Mouse (Mus musculus) neural tube, embryonic 13.5 days (tissue): ENCODE data around the gene Zfp1. TPM values are rescaled to one million over a fixed set of nuclear protein-coding genes. Genes with fewer than 3 reads are reported as not detected.

Experiments
- ATAC-seq: fragments of 200-750 bp; cut with Nextera tagmentation; 2 replicates; pipeline ENCODE4 v1.8.0; 2017; ENCODE audit warnings: low read depth, mild to moderate bottlenecking, moderate TSS enrichment, moderate library complexity
- H3K27ac ChIP-seq: fragments of 300-500 bp; sonication (generic); replicated peaks from 2 replicates; pipeline ENCODE4 v1.5.1; 2015; ENCODE audit warnings: moderate library complexity, mild to moderate bottlenecking, inconsistent platforms
- H3K27me3 ChIP-seq: fragments of 300-500 bp; sonication (generic); 2 replicates; pipeline ENCODE4 v1.6.1; 2015; ENCODE audit warnings: mild to moderate bottlenecking, inconsistent platforms
- H3K36me3 ChIP-seq: fragments of 300-500 bp; sonication (generic); 2 replicates; pipeline ENCODE4 v1.6.1; 2015; ENCODE audit warnings: mild to moderate bottlenecking, inconsistent platforms
- H3K4me1 ChIP-seq: fragments of 300-500 bp; sonication (generic); replicated peaks from 2 replicates; pipeline ENCODE4 v1.6.1; 2015; ENCODE audit warnings: inconsistent platforms
- H3K4me2 ChIP-seq: fragments of 300-500 bp; sonication (generic); 2 replicates; pipeline ENCODE4 v1.6.1; 2015; ENCODE audit warnings: inconsistent platforms, mild to moderate bottlenecking, moderate library complexity
- H3K4me3 ChIP-seq: fragments of 300-500 bp; sonication (generic); 2 replicates; pipeline ENCODE4 v1.5.1; 2015; ENCODE audit warnings: mild to moderate bottlenecking, inconsistent platforms
- H3K9ac ChIP-seq: fragments of 300-500 bp; sonication (generic); 2 replicates; pipeline ENCODE4 v1.6.1; 2015; ENCODE audit warnings: moderate library complexity, mild to moderate bottlenecking, inconsistent platforms
- H3K9me3 ChIP-seq: fragments of 300-500 bp; sonication (generic); 2 replicates; pipeline ENCODE4 v1.6.1; 2016; ENCODE audit warnings: inconsistent platforms
- WGBS: fragments of 180-500 bp; shearing (Covaris S2); methylation state at CpG from one replicate; pipeline ENCODE4 v1.1.7; 2015; 5-methylcytosine and 5-hydroxymethylcytosine counted together
- polyA plus RNA-seq: library from polyadenylated mRNA; unstranded; fragments of >200 nt; fragmentation: Nextera tagmentation; extraction: Ambion mirVana; gene quantifications from 2 replicates; pipeline ENCODE4 v1.2.1, GENCODE M21; 2015

Gene Zfp1
- polyA plus RNA-seq, 1 experiment from 2014 or later: 22.0 TPM

DNA sequence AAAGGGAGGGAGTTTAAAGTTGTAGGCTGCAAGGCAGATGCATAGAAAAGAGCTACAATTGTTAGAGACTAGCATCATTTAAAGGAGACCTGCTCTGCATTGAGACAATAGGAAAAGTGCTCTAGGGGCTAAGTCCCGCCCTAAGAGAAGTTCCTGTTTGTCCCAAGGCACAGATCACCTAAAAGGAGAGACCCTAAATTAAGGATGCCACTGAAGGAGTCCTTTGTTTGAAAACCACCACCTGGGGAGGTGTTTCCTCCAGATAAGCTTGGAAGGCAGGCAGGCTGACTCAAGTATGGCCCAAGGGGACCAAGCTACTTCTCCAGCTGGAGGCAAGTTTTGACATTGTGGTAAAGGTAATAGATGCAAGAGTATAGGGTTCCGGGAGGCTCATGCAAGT lies 5.6 kb downstream of the Zfp1 start:
- H3K4me1 ChIP-seq: peaks cover 24% of the 10 kb centered on the region; the same call in 1 of the 2 replicates
- no peak overlapping the region for H3K4me2 ChIP-seq
- 57% methylated on average over 2 of the region's 2 CpGs for WGBS
- H3K27ac ChIP-seq: no peak overlapping the region
- no peak overlapping the region for H3K4me3 ChIP-seq
- H3K27me3 ChIP-seq: no peaks in the 10 kb centered on the region
- H3K9me3 ChIP-seq: no peaks in the 10 kb centered on the region
- H3K36me3 ChIP-seq: 0 out of 2 replicates have a peak, but pooled peaks cover 4% of the 10 kb centered on the region
- no peak overlapping the region for H3K9ac ChIP-seq
- ATAC-seq: no peak

GRCm38 (mm10) chr8:111650651-111651050 lies 7.5 kb downstream of the Zfp1 start:
- Histone ChIP-seq H3K27me3 (no peaks in the 10 kb centered on the region), H3K4me2 (no peak overlapping the region), H3K9me3 (0 out of 2 replicates have a peak, but pooled peaks cover 3% of the 10 kb centered on the region), H3K27ac (no peak overlapping the region), H3K4me3 (no peak overlapping the region), H3K36me3 (peaks cover 11% of the 10 kb centered on the region; the same call in 1 of the 2 replicates), H3K4me1 (peaks cover 17% of the 10 kb centered on the region; the same call in 1 of the 2 replicates), H3K9ac (no peak overlapping the region)
- ATAC-seq: no peak
- 78% methylated on average over 3 of the region's 3 CpGs for WGBS

DNA sequence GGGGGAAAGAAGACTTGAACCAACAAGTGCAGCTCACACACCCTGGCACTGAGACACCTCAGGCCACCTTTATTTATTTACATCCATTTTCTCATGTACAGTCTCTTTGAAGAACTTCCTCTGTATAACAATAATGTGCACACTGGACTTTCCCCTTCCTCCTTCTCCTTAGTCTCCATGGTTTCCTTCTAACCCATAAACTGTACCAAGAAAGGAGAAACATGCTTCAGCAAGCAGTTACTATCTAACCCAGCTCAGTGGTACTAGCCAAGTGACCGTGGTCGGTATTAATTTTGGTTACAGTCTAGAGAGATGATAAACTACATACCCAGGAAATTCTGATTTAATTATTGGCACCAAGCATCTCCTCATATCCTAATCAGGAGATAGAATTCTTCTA lies 10.3 kb downstream of the Zfp1 start:
- Histone ChIP-seq H3K9me3 (0 out of 2 replicates have a peak, but pooled peaks cover 3% of the 10 kb centered on the region), H3K4me1 (peaks cover 14% of the 10 kb centered on the region; the same call in 1 of the 2 replicates), H3K36me3 (peaks cover 11% of the 10 kb centered on the region; the same call in 1 of the 2 replicates), H3K9ac (no peak overlapping the region), H3K4me2 (no peak overlapping the region), H3K4me3 (no peak overlapping the region), H3K27ac (no peak overlapping the region), H3K27me3 (no peaks in the 10 kb centered on the region)
- ATAC-seq: no peak
- 98% methylated on average over 2 of the region's 2 CpGs for WGBS

GRCm38 (mm10) chr8:111657312-111657854 lies 14.2 kb downstream of the Zfp1 start:
- no peak overlapping the region for H3K9ac ChIP-seq
- 0 out of 2 replicates have a peak, but pooled peaks cover 3% of the 10 kb centered on the region for H3K9me3 ChIP-seq
- 0 out of 2 replicates have a peak, but pooled peaks cover 8% of the 10 kb centered on the region for H3K4me1 ChIP-seq
- no peak overlapping the region for H3K4me3 ChIP-seq
- WGBS: 3% methylated on average over 1 of the region's 1 CpGs
- H3K36me3 ChIP-seq: peaks cover 34% of the 10 kb centered on the region
- no peak overlapping the region for H3K4me2 ChIP-seq
- ATAC-seq: no peak
- H3K27ac ChIP-seq: no peak overlapping the region
- no peaks in the 10 kb centered on the region for H3K27me3 ChIP-seq

DNA sequence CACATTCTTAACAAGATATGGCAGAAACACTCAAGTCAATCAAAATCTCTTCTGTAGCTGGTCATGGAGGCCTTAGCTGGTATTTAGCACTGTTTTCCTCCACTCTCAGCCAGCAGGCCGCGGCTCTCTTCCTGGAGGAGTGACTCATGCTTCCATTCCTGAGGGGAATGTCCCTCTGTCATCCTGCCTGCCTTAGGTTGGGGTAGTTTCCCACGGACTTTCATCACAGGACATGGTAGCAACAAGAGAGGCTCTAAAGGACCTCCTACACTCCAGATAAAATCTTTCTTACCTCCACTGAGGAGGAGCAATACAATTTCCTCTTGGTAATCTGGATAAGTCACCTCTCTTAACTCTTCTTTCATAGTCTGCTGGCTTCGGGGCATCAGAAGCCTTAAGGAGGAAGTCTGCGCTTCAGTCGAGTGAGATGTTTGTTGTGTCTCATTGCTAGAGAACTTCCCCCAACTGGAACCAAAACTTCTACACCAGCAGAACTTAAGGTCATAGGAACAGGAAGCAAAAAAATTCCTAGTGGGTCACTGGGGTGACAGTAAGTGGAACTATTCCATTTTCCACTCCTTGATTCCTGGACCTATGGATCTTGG lies 15.7 kb downstream of the Zfp1 start:
- no peak for ATAC-seq
- peaks cover 30% of the 10 kb centered on the region for H3K36me3 ChIP-seq
- no peak overlapping the region for H3K9ac ChIP-seq
- no peak overlapping the region for H3K4me3 ChIP-seq
- WGBS: 90% methylated on average over 6 of the region's 6 CpGs
- 0 out of 2 replicates have a peak, but pooled peaks cover 8% of the 10 kb centered on the region for H3K4me1 ChIP-seq
- 0 out of 2 replicates have a peak, but pooled peaks cover 3% of the 10 kb centered on the region for H3K9me3 ChIP-seq
- H3K27me3 ChIP-seq: no peaks in the 10 kb centered on the region
- H3K4me2 ChIP-seq: no peak overlapping the region
- no peak overlapping the region for H3K27ac ChIP-seq

GRCm38 (mm10) chr8:111662473-111662872 lies 19.3 kb downstream of the Zfp1 start:
- Histone ChIP-seq H3K4me1 (0 out of 2 replicates have a peak, but pooled peaks cover 5% of the 10 kb centered on the region), H3K4me2 (no peak overlapping the region), H3K27me3 (no peaks in the 10 kb centered on the region), H3K9ac (no peak overlapping the region), H3K27ac (no peak overlapping the region), H3K36me3 (peaks cover 39% of the 10 kb centered on the region), H3K9me3 (no peaks in the 10 kb centered on the region), H3K4me3 (no peak overlapping the region)
- 90% methylated on average over 3 of the region's 3 CpGs for WGBS
- ATAC-seq: no peak

GRCm38 (mm10) chr8:111666751-111667150 lies 23.6 kb downstream of the Zfp1 start:
- H3K4me1 ChIP-seq: no peaks in the 10 kb centered on the region
- peaks cover 54% of the 10 kb centered on the region for H3K36me3 ChIP-seq
- no peak overlapping the region for H3K4me2 ChIP-seq
- H3K4me3 ChIP-seq: no peak overlapping the region
- no peak for ATAC-seq
- no peak overlapping the region for H3K27ac ChIP-seq
- H3K9ac ChIP-seq: no peak overlapping the region
- no peaks in the 10 kb centered on the region for H3K9me3 ChIP-seq
- H3K27me3 ChIP-seq: no peaks in the 10 kb centered on the region
- WGBS: 92% methylated on average over 2 of the region's 2 CpGs

DNA sequence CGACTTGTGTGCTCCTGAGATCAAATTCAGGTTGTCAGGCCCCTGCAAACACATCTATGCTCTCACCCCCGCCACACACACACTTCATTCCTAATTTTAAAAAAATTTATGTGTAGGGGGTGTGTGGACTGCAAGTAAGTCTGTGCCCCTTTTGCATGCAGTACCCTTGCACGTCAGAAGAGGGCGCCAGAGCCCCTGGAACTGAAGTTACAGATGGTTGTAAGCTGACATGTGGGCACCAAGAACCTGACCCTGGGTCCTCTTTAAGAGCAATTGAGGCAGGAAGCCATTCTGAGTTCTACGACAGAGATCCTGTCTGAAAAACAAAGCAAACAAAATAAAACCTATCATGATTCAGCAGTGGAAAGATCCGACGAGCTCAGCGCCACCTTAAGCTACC lies 33.0 kb downstream of the Zfp1 start:
- Histone ChIP-seq H3K4me3 (no peak overlapping the region), H3K27me3 (no peaks in the 10 kb centered on the region), H3K4me1 (no peaks in the 10 kb centered on the region; the same call in 1 of the 2 replicates), H3K9me3 (peaks cover 7% of the 10 kb centered on the region; the same call in 1 of the 2 replicates), H3K4me2 (no peak overlapping the region), H3K36me3 (peaks cover 16% of the 10 kb centered on the region), H3K27ac (no peak overlapping the region), H3K9ac (no peak overlapping the region)
- 76% methylated on average over 8 of the region's 8 CpGs for WGBS
- no peak for ATAC-seq

DNA sequence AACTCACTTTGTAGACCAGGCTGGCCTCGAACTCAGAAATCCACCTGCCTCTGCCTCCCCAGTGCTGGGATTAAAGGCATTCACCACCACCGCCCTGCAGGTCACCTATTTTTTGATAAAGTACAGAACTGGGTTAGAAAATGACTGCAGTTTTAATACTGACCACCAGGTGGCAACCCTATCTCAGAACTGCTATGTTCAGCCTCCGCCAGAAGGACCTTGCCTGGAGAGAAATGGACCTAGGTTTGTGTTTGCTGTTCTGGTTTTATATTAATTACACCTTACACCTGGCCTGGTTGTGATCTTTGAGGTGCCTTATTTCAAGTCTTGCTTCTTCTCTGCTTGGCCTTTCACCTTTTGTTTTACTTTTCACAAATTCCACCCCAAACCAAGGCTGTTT lies 34.9 kb downstream of the Zfp1 start:
- H3K9ac ChIP-seq: no peak overlapping the region
- H3K9me3 ChIP-seq: peaks cover 7% of the 10 kb centered on the region; the same call in 1 of the 2 replicates
- H3K27ac ChIP-seq: no peak overlapping the region
- 0 out of 2 replicates have a peak, but pooled peaks cover 6% of the 10 kb centered on the region for H3K36me3 ChIP-seq
- no peak for ATAC-seq
- H3K27me3 ChIP-seq: no peaks in the 10 kb centered on the region
- H3K4me3 ChIP-seq: no peak overlapping the region
- no peak overlapping the region for H3K4me2 ChIP-seq
- WGBS: 36% methylated on average over 3 of the region's 3 CpGs
- H3K4me1 ChIP-seq: no peaks in the 10 kb centered on the region; the same call in 1 of the 2 replicates

- WGBS: 88% methylated on average over 7 of the region's 7 CpGs
These were observed 35.6 kb downstream of the Zfp1 start for GRCm38 (mm10) chr8:111678848-111679247.

DNA sequence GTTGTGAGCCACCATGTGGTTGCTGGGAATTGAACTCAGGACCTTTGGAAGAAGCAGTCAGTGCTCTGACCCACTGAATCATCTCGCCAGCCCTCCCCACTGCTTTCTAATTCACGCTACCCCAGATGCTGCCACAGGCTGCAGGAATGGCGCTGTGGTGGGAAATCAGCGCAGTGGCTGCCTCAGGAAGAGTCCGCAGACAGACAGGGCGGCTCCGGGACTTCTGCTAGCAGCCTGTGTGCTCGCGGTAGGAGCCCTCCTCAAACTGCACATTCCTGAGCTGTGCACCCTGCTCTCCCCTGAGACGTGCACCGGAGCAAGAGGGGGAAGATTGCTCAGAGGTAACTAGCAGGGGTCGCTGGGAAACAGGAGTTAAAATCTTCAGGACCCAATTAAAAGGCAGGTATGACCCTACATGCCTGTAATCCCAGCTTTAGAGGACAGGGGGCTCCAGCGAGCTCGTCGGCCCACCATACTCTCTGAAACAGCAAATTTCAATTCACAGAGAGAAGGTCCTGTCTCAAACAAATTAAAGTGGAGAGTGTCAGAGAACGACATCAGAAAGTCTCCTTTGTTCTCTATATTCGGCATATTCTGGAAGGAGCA lies 37.3 kb downstream of the Zfp1 start:
- no peaks in the 10 kb centered on the region for H3K36me3 ChIP-seq
- no peak overlapping the region for H3K4me3 ChIP-seq
- H3K9me3 ChIP-seq: peaks cover 7% of the 10 kb centered on the region; the same call in 1 of the 2 replicates
- peak overlapping the region; percentile 71 for H3K27ac ChIP-seq
- no peaks in the 10 kb centered on the region for H3K27me3 ChIP-seq
- no peak overlapping the region for H3K4me2 ChIP-seq
- H3K4me1 ChIP-seq: no peaks in the 10 kb centered on the region; the same call in 1 of the 2 replicates
- H3K9ac ChIP-seq: no peak overlapping the region
- WGBS: 36% methylated on average over 17 of the region's 17 CpGs
- ATAC-seq: peak; percentile 33; the same call in 1 of the 2 replicates

More at GRCm38 (mm10) chr8:111678848-111679247, 35.6 kb downstream of the Zfp1 start:
- H3K4me2 ChIP-seq: no peak overlapping the region
- no peak overlapping the region for H3K9ac ChIP-seq
- H3K9me3 ChIP-seq: peaks cover 7% of the 10 kb centered on the region; the same call in 1 of the 2 replicates
- no peaks in the 10 kb centered on the region for H3K36me3 ChIP-seq
- H3K27me3 ChIP-seq: no peaks in the 10 kb centered on the region
- no peak for ATAC-seq
- no peak overlapping the region for H3K27ac ChIP-seq
- no peaks in the 10 kb centered on the region; the same call in 1 of the 2 replicates for H3K4me1 ChIP-seq
- no peak overlapping the region for H3K4me3 ChIP-seq

DNA sequence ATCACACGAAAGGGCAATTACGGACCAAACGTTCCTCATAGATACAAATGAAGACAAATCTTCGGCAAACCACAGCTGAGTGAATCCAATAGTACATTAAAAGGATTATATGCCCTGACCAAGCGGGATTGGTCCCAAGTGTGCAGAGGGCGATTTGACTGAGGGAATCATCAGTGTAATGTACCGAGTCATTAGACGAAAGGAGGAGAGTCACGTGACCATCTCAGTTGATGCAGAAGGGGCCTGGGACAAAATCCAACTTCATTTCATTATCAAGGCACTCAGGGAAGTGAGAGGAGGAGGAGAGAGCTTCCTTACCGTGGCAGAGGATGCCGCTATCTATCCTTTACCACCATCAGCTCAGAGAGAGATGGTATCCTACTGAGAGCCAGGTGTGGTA lies 38.0 kb downstream of the Zfp1 start:
- peak overlapping the region; percentile 71 for H3K27ac ChIP-seq
- no peaks in the 10 kb centered on the region for H3K27me3 ChIP-seq
- no peak overlapping the region for H3K9ac ChIP-seq
- no peaks in the 10 kb centered on the region for H3K36me3 ChIP-seq
- peak; percentile 84 for ATAC-seq
- H3K9me3 ChIP-seq: peaks cover 5% of the 10 kb centered on the region; the same call in 1 of the 2 replicates
- WGBS: 49% methylated on average over 11 of the region's 11 CpGs
- H3K4me1 ChIP-seq: no peaks in the 10 kb centered on the region; the same call in 1 of the 2 replicates
- H3K4me2 ChIP-seq: no peak overlapping the region
- H3K4me3 ChIP-seq: no peak overlapping the region
